Mouse (Mus musculus) MEL (cell line): ENCODE data around the gene Nek10. TPM values are rescaled to one million over a fixed set of nuclear protein-coding genes. Genes with fewer than 3 reads are reported as not detected.

Experiments used
- DNase-seq: peaks from one replicate; pipeline ENCODE4 v3.0.0; 2011; ENCODE audit warnings: low read depth, low spot score
- H3K27ac ChIP-seq: 2 replicates; pipeline ENCODE4 v1.5.1; 2012; ENCODE audit warnings: low read depth, mild to moderate bottlenecking, control low read depth, low read length, moderate library complexity; ENCODE audit not compliant: control insufficient read depth
- H3K27me3 ChIP-seq, 2 experiments: fragments of 150-350 bp in 1 of 2; sonication (generic) in 1 of 2; 2 replicates each; pipeline ENCODE4 v1.6.1; 2012; ENCODE audit warnings: low read length in 2 of 2, mild to moderate bottlenecking in 2 of 2, improper control_type of control experiment in 1 of 2, moderate library complexity in 1 of 2; ENCODE audit not compliant: insufficient read depth in 2 of 2, control insufficient read depth in 1 of 2
- H3K36me3 ChIP-seq, 2 experiments: 2 replicates each; pipeline ENCODE4 v1.6.1; 2012 to 2014; ENCODE audit warnings: low read length in 2 of 2, improper control_type of control experiment in 1 of 2, inconsistent platforms in 1 of 2, mild to moderate bottlenecking in 1 of 2; ENCODE audit not compliant: insufficient read depth in 2 of 2, control insufficient read depth in 1 of 2
- H3K4me1 ChIP-seq, 2 experiments: fragments of 150-350 bp in 1 of 2; sonication (generic) in 1 of 2; 2 replicates each; pipeline ENCODE4 v1.6.1; 2012; ENCODE audit warnings: low read length in 2 of 2, improper control_type of control experiment in 1 of 2, mild to moderate bottlenecking in 1 of 2; ENCODE audit not compliant: insufficient read depth in 2 of 2, control insufficient read depth in 1 of 2
- H3K4me3 ChIP-seq, 2 experiments: fragments of 150-350 bp in 1 of 2; sonication (generic) in 1 of 2; 2 replicates each; pipeline ENCODE4 v1.5.1; 2012; ENCODE audit warnings: low read depth in 2 of 2, low read length in 2 of 2, mild to moderate bottlenecking in 2 of 2, moderate library complexity in 2 of 2, control low read depth in 1 of 2, improper control_type of control experiment in 1 of 2; ENCODE audit not compliant: control insufficient read depth in 1 of 2, insufficient read depth in 1 of 2
- H3K79me2 ChIP-seq: 2 replicates; pipeline ENCODE4 v1.6.1; 2012; ENCODE audit warnings: mild to moderate bottlenecking, low read length, moderate library complexity; ENCODE audit not compliant: control insufficient read depth, poor library complexity, insufficient read depth
- H3K9ac ChIP-seq: 2 replicates; pipeline ENCODE4 v1.6.1; 2012; ENCODE audit warnings: low read depth, mild to moderate bottlenecking, control low read depth, low read length, moderate library complexity; ENCODE audit not compliant: control insufficient read depth, poor library complexity, severe bottlenecking
- H3K9me3 ChIP-seq: fragments of 150-350 bp; sonication (generic); replicated peaks from 2 replicates; pipeline ENCODE4 v1.6.1; 2012; ENCODE audit warnings: mild to moderate bottlenecking, low read length, improper control_type of control experiment, moderate library complexity; ENCODE audit not compliant: insufficient read depth
- CTCF ChIP-seq, 3 experiments: IDR thresholded peaks in 2 of 3; conservative IDR thresholded peaks in 1 of 3; 2 replicates each; pipeline ENCODE4 v1.5.1; 2011 to 2012; ENCODE audit warnings: low read length in 3 of 3, low read depth in 2 of 3, mild to moderate bottlenecking in 2 of 3, improper control_type of control experiment in 1 of 3, inconsistent platforms in 1 of 3, mixed read lengths in 1 of 3, moderate library complexity in 1 of 3; ENCODE audit not compliant: control insufficient read depth in 1 of 3, insufficient read depth in 1 of 3, poor library complexity in 1 of 3, severe bottlenecking in 1 of 3
- E2F4 ChIP-seq: IDR thresholded peaks from 2 replicates; pipeline ENCODE4 v1.6.1; 2011; ENCODE audit warnings: low read depth, low read length, improper control_type of control experiment, borderline replicate concordance
- ETS1 ChIP-seq: IDR thresholded peaks from 2 replicates; pipeline ENCODE4 v1.6.1; 2012; ENCODE audit warnings: low read depth, mild to moderate bottlenecking, inconsistent platforms, low read length, improper control_type of control experiment, moderate library complexity
- GATA1 ChIP-seq: IDR thresholded peaks from 2 replicates; pipeline ENCODE4 v1.6.1; 2011; ENCODE audit warnings: low read depth, low read length, improper control_type of control experiment
- KAT2A ChIP-seq: conservative IDR thresholded peaks from 2 replicates; pipeline ENCODE4 v1.6.1; 2012; ENCODE audit warnings: low read depth, low read length, improper control_type of control experiment, inconsistent platforms
- MAFK ChIP-seq: IDR thresholded peaks from 2 replicates; pipeline ENCODE4 v1.6.1; 2011; ENCODE audit warnings: low read depth, mild to moderate bottlenecking, low read length, improper control_type of control experiment, borderline replicate concordance
- MAX ChIP-seq: IDR thresholded peaks from 2 replicates; pipeline ENCODE4 v1.6.1; 2011; ENCODE audit warnings: low read length, improper control_type of control experiment
- MAZ ChIP-seq: IDR thresholded peaks from 2 replicates; pipeline ENCODE4 v1.6.1; 2012; ENCODE audit warnings: low read depth, mild to moderate bottlenecking, inconsistent platforms, low read length, improper control_type of control experiment
- MEF2A ChIP-seq: IDR thresholded peaks from 2 replicates; pipeline ENCODE4 v1.6.1; 2014; ENCODE audit warnings: low read depth, mild to moderate bottlenecking, inconsistent platforms, low read length, improper control_type of control experiment; ENCODE audit not compliant: poor library complexity, insufficient replicate concordance, severe bottlenecking; ENCODE audit errors: extremely low read depth
- MXI1 ChIP-seq: IDR thresholded peaks from 2 replicates; pipeline ENCODE4 v1.6.1; 2011; ENCODE audit warnings: mild to moderate bottlenecking, low read depth, low read length, improper control_type of control experiment
- MYC ChIP-seq: IDR thresholded peaks from 2 replicates; pipeline ENCODE4 v1.6.1; 2011; ENCODE audit warnings: low read depth, mild to moderate bottlenecking, low read length, improper control_type of control experiment, moderate library complexity
- NELFE ChIP-seq: IDR thresholded peaks from 2 replicates; pipeline ENCODE4 v1.6.1; 2011; ENCODE audit warnings: low read depth, low read length, improper control_type of control experiment
- NRF1 ChIP-seq: IDR thresholded peaks from 2 replicates; pipeline ENCODE4 v1.6.1; 2014; ENCODE audit warnings: low read depth, mild to moderate bottlenecking, inconsistent platforms, low read length, improper control_type of control experiment, moderate library complexity; ENCODE audit not compliant: poor library complexity, insufficient read depth, severe bottlenecking
- POLR2A ChIP-seq, 2 experiments: IDR thresholded peaks; 2 replicates each; pipeline ENCODE4 v1.6.1; 2011 to 2012; ENCODE audit warnings: low read length in 2 of 2, mild to moderate bottlenecking in 2 of 2, control low read depth in 1 of 2, improper control_type of control experiment in 1 of 2, low read depth in 1 of 2, moderate library complexity in 1 of 2; ENCODE audit not compliant: control insufficient read depth in 1 of 2, insufficient read depth in 1 of 2, poor library complexity in 1 of 2
- POLR2AphosphoS2 ChIP-seq: IDR thresholded peaks from 2 replicates; pipeline ENCODE4 v1.6.1; 2011; ENCODE audit warnings: low read length, improper control_type of control experiment
- RAD21 ChIP-seq: IDR thresholded peaks from 2 replicates; pipeline ENCODE4 v1.6.1; 2011; ENCODE audit warnings: mild to moderate bottlenecking, low read depth, low read length, improper control_type of control experiment
- RCOR1 ChIP-seq: IDR thresholded peaks from 2 replicates; pipeline ENCODE4 v1.6.1; 2012; ENCODE audit warnings: low read depth, mild to moderate bottlenecking, inconsistent platforms, low read length, improper control_type of control experiment
- TBP ChIP-seq: IDR thresholded peaks from 2 replicates; pipeline ENCODE4 v1.8.0; 2011; ENCODE audit warnings: low read depth, low read length, improper control_type of control experiment
- TCF12 ChIP-seq: IDR thresholded peaks from 2 replicates; pipeline ENCODE4 v1.6.1; 2014; ENCODE audit warnings: low read depth, mild to moderate bottlenecking, inconsistent platforms, low read length, improper control_type of control experiment, moderate library complexity
- USF1 ChIP-seq: IDR thresholded peaks from 2 replicates; pipeline ENCODE4 v1.6.1; 2014; ENCODE audit warnings: low read depth, mild to moderate bottlenecking, inconsistent platforms, low read length, improper control_type of control experiment, moderate library complexity
- USF2 ChIP-seq, 2 experiments: IDR thresholded peaks; 2 replicates each; pipeline ENCODE4 v1.6.1; 2011 to 2012; ENCODE audit warnings: improper control_type of control experiment in 2 of 2, low read length in 2 of 2, borderline replicate concordance in 1 of 2, inconsistent platforms in 1 of 2, low read depth in 1 of 2, mild to moderate bottlenecking in 1 of 2; ENCODE audit not compliant: insufficient read depth in 1 of 2
- polyA plus RNA-seq, 2 experiments: library from polyadenylated mRNA; stranded (reverse) in 1 of 2; unstranded in 1 of 2; fragments of >175 nt in 1 of 2; fragments of >200 nt in 1 of 2; gene quantifications; 2 replicates each; pipeline versions ENCODE4 v1.2.1 to v1.2.4; 2012; ENCODE audit warnings: low replicate concordance in 2 of 2, low read depth in 1 of 2; ENCODE audit not compliant: insufficient read length in 2 of 2, insufficient read depth in 1 of 2, missing spikeins in 1 of 2
- total RNA-seq: library from RNA; depleted of rRNA; stranded (reverse); fragments of 300-350 nt; gene quantifications from 2 replicates; pipeline ENCODE4 v1.2.3, GENCODE M21; 2012

Gene Nek10
- total and polyA plus RNA-seq, 3 experiments: not detected

DNA sequence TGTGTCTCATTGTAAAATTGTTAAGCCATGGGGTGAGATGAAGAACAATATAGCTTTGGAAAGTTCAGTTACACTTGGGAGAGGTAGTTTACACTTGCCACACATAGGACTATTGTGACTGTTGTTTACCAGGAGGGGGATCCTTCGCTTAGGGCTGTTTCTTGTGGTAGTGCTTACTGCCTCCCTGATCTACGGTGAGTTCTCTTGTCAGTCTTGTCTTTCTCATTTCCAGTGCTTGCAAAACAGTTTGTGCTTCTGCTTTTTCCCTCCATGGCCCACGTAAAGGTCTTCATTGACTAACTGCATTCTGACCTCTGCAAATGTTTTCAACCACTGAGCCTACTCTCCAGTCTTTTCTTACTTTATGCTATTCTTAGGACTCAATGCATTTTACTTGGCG is 2.9 kb upstream of the Nek10 start:
- Histone ChIP-seq H3K4me1 (no peaks in the 10 kb centered on the region), H3K79me2 (no peaks in the 10 kb centered on the region), H3K36me3 (no peaks in the 10 kb centered on the region; a peak in 1 of 4 replicates), H3K27me3 (no peaks in the 10 kb centered on the region), H3K27ac (no peak overlapping the region), H3K9me3 (no peaks in the 10 kb centered on the region), H3K9ac (no peak overlapping the region), H3K4me3 (no peak overlapping the region)
- no peak for DNase-seq
- no peak for TF ChIP-seq MXI1
- TF ChIP-seq MAZ: no peak
- no peak for TF ChIP-seq TBP
- no peak for TF ChIP-seq ETS1
- no peak for TF ChIP-seq RAD21
- no peak for TF ChIP-seq GATA1
- no peak for TF ChIP-seq MAFK
- TF ChIP-seq MAX: no peak
- no peak for TF ChIP-seq MYC

- Histone ChIP-seq H3K36me3 (no peaks in the 10 kb centered on the region; a peak in 1 of 4 replicates), H3K79me2 (no peaks in the 10 kb centered on the region), H3K27ac (no peak overlapping the region), H3K4me1 (no peaks in the 10 kb centered on the region), H3K27me3 (no peaks in the 10 kb centered on the region), H3K9me3 (no peaks in the 10 kb centered on the region), H3K4me3 (no peak overlapping the region), H3K9ac (no peak overlapping the region)
- TF ChIP-seq MXI1 (no peak), NELFE (no peak), MAX (no peak), E2F4 (no peak), GATA1 (no peak), ETS1 (no peak), MAFK (no peak), RCOR1 (no peak), MEF2A (no peak), USF2 (IDR thresholded peaks at IDR 0.05; ENCODE audit: borderline replicate concordance in 1 of 2, insufficient read depth in 1 of 2, low read depth in 1 of 2, low read length in 2 of 2) (no peak), CTCF (IDR thresholded peaks at IDR 0.05 in 2 of 3, conservative IDR thresholded peaks at IDR 0.05 in 1 of 3; ENCODE audit: control insufficient read depth in 1 of 3, insufficient read depth in 1 of 3, low read depth in 2 of 3, low read length in 3 of 3, poor library complexity in 1 of 3, severe bottlenecking in 1 of 3) (no peak), RAD21 (no peak), TBP (no peak), NRF1 (no peak), KAT2A (no peak), USF1 (no peak), TCF12 (no peak), POLR2AphosphoS2 (no peak), POLR2A (IDR thresholded peaks at IDR 0.05; ENCODE audit: control insufficient read depth in 1 of 2, insufficient read depth in 1 of 2, low read depth in 1 of 2, low read length in 2 of 2, poor library complexity in 1 of 2) (no peak), MAZ (no peak)
- no peak for DNase-seq
These were observed 2.4 kb upstream of the Nek10 start for GRCm38 (mm10) chr14:14800810-14801209.
